Mouse (Mus musculus) testis, adult 2 months (tissue): ENCODE measurements around the gene Cmss1. TPM values are rescaled to one million over a fixed set of nuclear protein-coding genes. Genes with fewer than 3 reads are reported as not detected.
"Not testable (repeated sequence)": the region's sequence is repeated elsewhere in the genome, so short reads cannot be mapped to it uniquely, and the experiment has no call there.

ENCODE experiments used
- H3K27ac ChIP-seq: fragments of 200-500 bp; 2 replicates; pipeline ENCODE4 v1.5.1; 2012; ENCODE audit warnings: low read depth, low read length; ENCODE audit not compliant: control insufficient read depth, insufficient read depth
- H3K27me3 ChIP-seq: fragments of 200-500 bp; 2 replicates; pipeline ENCODE4 v1.6.1; 2012; ENCODE audit warnings: mild to moderate bottlenecking, low read length, moderate library complexity; ENCODE audit not compliant: control insufficient read depth, insufficient read depth
- H3K36me3 ChIP-seq: fragments of 200-500 bp; 2 replicates; pipeline ENCODE4 v1.6.1; 2012; ENCODE audit warnings: mild to moderate bottlenecking, low read length; ENCODE audit not compliant: control insufficient read depth, insufficient read depth
- H3K4me1 ChIP-seq: fragments of 200-500 bp; 2 replicates; pipeline ENCODE4 v1.6.1; 2012; ENCODE audit warnings: low read length; ENCODE audit not compliant: control insufficient read depth, insufficient read depth
- H3K4me3 ChIP-seq: fragments of 200-500 bp; 2 replicates; pipeline ENCODE4 v1.5.1; 2012; ENCODE audit warnings: low read depth, mild to moderate bottlenecking, low read length, moderate library complexity, mixed read lengths; ENCODE audit not compliant: control insufficient read depth
- CTCF ChIP-seq: fragments of 200-500 bp; IDR thresholded peaks from 2 replicates; pipeline ENCODE4 v1.5.1; 2012; ENCODE audit warnings: low read depth, mild to moderate bottlenecking, inconsistent platforms, low read length, moderate library complexity; ENCODE audit not compliant: control insufficient read depth, insufficient read depth, insufficient replicate concordance
- POLR2A ChIP-seq: fragments of 200-500 bp; IDR thresholded peaks from 2 replicates; pipeline ENCODE4 v1.6.1; 2012; ENCODE audit warnings: low read depth, mild to moderate bottlenecking, inconsistent platforms, low read length, moderate library complexity; ENCODE audit not compliant: control insufficient read depth
- polyA plus RNA-seq: library from polyadenylated mRNA; depleted of rRNA; stranded (reverse); fragments of >200 nt; gene quantifications from 2 replicates; pipeline ENCODE4 v1.2.3, GENCODE M21; 2012

Cmss1 gene
- polyA plus RNA-seq, 1 experiment, result 45.3 TPM

- TF ChIP-seq CTCF, result peak; percentile 22; the same call in 1 of the 2 replicates
- no peak for TF ChIP-seq POLR2A
- no peaks in the 10 kb centered on the region for H3K27me3 ChIP-seq
- H3K36me3 ChIP-seq, result no peaks in the 10 kb centered on the region
- no peak overlapping the region for H3K4me3 ChIP-seq
- no peak overlapping the region for H3K27ac ChIP-seq
- H3K4me1 ChIP-seq, result no peaks in the 10 kb centered on the region; the same call in 1 of the 2 replicates
These were observed 208.1 kb downstream of the Cmss1 start for GRCm38 (mm10) chr16:57398387-57399214.

GRCm38 (mm10) chr16:57397845-57398244 lies 208.8 kb downstream of the Cmss1 start:
- no peak overlapping the region for H3K27ac ChIP-seq
- TF ChIP-seq CTCF (no peak), POLR2A (no peak)
- H3K4me3 ChIP-seq, result no peak overlapping the region
- H3K27me3 ChIP-seq, result no peaks in the 10 kb centered on the region
- H3K4me1 ChIP-seq, result no peaks in the 10 kb centered on the region; the same call in 1 of the 2 replicates
- H3K36me3 ChIP-seq, result no peaks in the 10 kb centered on the region

- H3K27ac ChIP-seq, result no peak overlapping the region
- no peaks in the 10 kb centered on the region for H3K27me3 ChIP-seq
- no peaks in the 10 kb centered on the region; the same call in 1 of the 2 replicates for H3K4me1 ChIP-seq
- TF ChIP-seq POLR2A, result no peak
- no peak for TF ChIP-seq CTCF
- no peaks in the 10 kb centered on the region for H3K36me3 ChIP-seq
- H3K4me3 ChIP-seq, result no peak overlapping the region
These were observed 210.4 kb downstream of the Cmss1 start for GRCm38 (mm10) chr16:57396249-57396648.

DNA sequence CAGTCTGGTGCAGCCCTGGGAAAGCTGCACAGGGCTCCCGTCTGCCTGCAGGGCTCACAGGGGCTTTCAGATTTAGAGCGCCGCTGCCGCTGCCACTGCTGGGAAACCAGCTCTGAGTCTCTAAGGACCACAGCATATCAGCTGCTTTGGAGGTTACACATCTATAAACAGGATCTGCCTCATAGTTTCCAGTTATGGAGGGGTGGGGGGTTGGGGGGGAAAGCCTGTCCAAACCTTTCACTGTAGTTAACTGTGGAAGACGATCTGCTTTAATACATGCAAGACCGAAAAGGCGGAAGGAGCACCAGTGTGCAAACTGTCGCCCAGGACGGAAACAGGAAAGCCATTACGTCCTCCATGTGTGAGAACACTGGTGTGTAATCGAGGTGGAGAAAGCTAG lies 213.5 kb downstream of the Cmss1 start:
- TF ChIP-seq POLR2A (no peak), CTCF (no peak)
- H3K27ac ChIP-seq, result no peak overlapping the region
- H3K4me3 ChIP-seq, result no peak overlapping the region
- no peaks in the 10 kb centered on the region for H3K27me3 ChIP-seq
- no peaks in the 10 kb centered on the region for H3K4me1 ChIP-seq
- H3K36me3 ChIP-seq, result no peaks in the 10 kb centered on the region

- Histone ChIP-seq H3K4me1 (no peaks in the 10 kb centered on the region), H3K27ac (no peak overlapping the region), H3K36me3 (no peaks in the 10 kb centered on the region), H3K27me3 (no peaks in the 10 kb centered on the region), H3K4me3 (no peak overlapping the region)
- no peak for TF ChIP-seq CTCF
- no peak for TF ChIP-seq POLR2A
These were observed 214.2 kb downstream of the Cmss1 start for GRCm38 (mm10) chr16:57392461-57392860.

DNA sequence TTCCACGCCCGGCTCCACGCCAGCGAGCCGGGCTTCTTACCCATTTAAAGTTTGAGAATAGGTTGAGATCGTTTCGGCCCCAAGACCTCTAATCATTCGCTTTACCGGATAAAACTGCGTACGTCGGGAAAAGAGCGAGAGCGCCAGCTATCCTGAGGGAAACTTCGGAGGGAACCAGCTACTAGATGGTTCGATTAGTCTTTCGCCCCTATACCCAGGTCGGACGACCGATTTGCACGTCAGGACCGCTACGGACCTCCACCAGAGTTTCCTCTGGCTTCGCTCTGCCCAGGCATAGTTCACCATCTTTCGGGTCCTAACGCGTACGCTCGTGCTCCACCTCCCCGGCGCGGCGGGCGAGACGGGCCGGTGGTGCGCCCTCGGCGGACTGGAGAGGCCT lies 215.5 kb downstream of the Cmss1 start:
- not testable (repeated sequence) for H3K27ac ChIP-seq, H3K4me1 ChIP-seq, H3K4me3 ChIP-seq, H3K36me3 ChIP-seq, H3K27me3 ChIP-seq

GRCm38 (mm10) chr16:57389566-57390251 lies 217.0 kb downstream of the Cmss1 start:
- no peak overlapping the region for H3K27ac ChIP-seq
- TF ChIP-seq CTCF (no peak), POLR2A (no peak)
- no peak overlapping the region for H3K4me3 ChIP-seq
- no peaks in the 10 kb centered on the region for H3K36me3 ChIP-seq
- no peaks in the 10 kb centered on the region for H3K4me1 ChIP-seq
- no peaks in the 10 kb centered on the region for H3K27me3 ChIP-seq
